Mouse (Mus musculus) olfactory bulb, adult 2 months (tissue): ENCODE measurements around the gene Man2a1. TPM values are rescaled to one million over a fixed set of nuclear protein-coding genes. Genes with fewer than 3 reads are reported as not detected.

Experiments used
- H3K27ac ChIP-seq: fragments of 200-500 bp; 2 replicates; pipeline ENCODE4 v1.5.1; 2012; ENCODE audit warnings: low read depth, low read length; ENCODE audit not compliant: insufficient read depth
- H3K4me1 ChIP-seq: fragments of 200-500 bp; 2 replicates; pipeline ENCODE4 v1.6.1; 2012; ENCODE audit warnings: low read length; ENCODE audit not compliant: control insufficient read depth, insufficient read depth
- H3K4me3 ChIP-seq: fragments of 200-500 bp; 2 replicates; pipeline ENCODE4 v1.5.1; 2012; ENCODE audit warnings: mild to moderate bottlenecking, low read depth, low read length, moderate library complexity; ENCODE audit not compliant: insufficient read depth
- CTCF ChIP-seq: fragments of 200-500 bp; IDR thresholded peaks from 2 replicates; pipeline ENCODE4 v1.5.1; 2012; ENCODE audit warnings: low read depth, mild to moderate bottlenecking, low read length, moderate library complexity; ENCODE audit not compliant: insufficient read depth
- POLR2A ChIP-seq: fragments of 200-500 bp; IDR thresholded peaks from 2 replicates; pipeline ENCODE4 v1.6.1; 2012; ENCODE audit warnings: mild to moderate bottlenecking, low read depth, low read length, moderate library complexity; ENCODE audit not compliant: insufficient read depth
- WGBS: fragments of 180-500 bp; shearing (Covaris S2); methylation state at CpG from one replicate; pipeline ENCODE4 v1.1.7; 2018; 5-methylcytosine and 5-hydroxymethylcytosine counted together
- polyA plus RNA-seq: library from polyadenylated mRNA; stranded (reverse); fragments of >200 nt; gene quantifications from 2 replicates; pipeline ENCODE4 v1.2.4, GENCODE M21; 2012; ENCODE audit warnings: low replicate concordance; ENCODE audit not compliant: missing spikeins, insufficient read depth, insufficient read length

Man2a1 gene
- polyA plus RNA-seq, 1 experiment = not detected

DNA sequence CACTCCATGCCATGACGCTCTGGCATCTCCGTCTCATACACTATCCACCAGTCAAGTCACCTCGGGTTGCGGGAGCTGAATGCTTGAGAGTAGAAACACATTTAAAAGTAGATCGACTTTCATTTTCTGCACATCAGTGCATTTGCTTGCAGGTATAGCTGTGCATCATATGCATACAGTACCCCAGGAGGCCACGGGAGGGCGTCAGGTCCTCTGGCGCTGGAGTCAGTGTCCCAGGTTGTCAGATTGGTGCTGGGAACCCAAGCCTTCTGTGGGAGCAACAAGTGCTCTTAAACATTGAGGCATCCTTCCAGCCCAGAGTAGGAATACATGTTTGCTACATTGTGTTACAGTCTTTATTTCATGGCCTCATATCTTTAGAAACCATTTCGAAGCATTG, 2.8 kb upstream of the Man2a1 start:
- no peak overlapping the region for H3K27ac ChIP-seq
- peaks cover 3% of the 10 kb centered on the region; the same call in 1 of the 2 replicates for H3K4me1 ChIP-seq
- TF ChIP-seq CTCF (no peak), POLR2A (no peak)
- 95% methylated on average over 9 of the region's 9 CpGs for WGBS
- no peak overlapping the region for H3K4me3 ChIP-seq

DNA sequence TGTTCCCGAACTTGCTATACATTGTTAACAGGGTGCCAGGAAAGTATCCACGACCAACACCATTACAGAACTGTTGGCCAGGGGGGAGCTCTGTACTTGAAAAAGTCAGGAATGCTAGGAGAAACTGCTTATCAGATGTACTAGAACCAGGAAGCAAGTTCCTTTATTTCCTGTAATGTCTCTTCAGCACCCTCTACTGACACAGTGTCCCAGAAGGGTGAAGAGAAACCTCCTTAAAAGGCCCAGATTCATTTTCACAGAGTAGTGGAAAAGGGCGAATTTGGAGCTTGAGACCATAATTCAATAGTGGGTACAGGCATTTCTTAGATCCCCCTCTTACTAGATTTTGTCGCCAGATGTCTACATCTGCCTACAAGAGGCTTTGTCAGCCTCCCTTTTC, 620 bp upstream of the Man2a1 start:
- H3K27ac ChIP-seq = peak overlapping the region; percentile 90
- no peak for TF ChIP-seq POLR2A
- no peak for TF ChIP-seq CTCF

DNA sequence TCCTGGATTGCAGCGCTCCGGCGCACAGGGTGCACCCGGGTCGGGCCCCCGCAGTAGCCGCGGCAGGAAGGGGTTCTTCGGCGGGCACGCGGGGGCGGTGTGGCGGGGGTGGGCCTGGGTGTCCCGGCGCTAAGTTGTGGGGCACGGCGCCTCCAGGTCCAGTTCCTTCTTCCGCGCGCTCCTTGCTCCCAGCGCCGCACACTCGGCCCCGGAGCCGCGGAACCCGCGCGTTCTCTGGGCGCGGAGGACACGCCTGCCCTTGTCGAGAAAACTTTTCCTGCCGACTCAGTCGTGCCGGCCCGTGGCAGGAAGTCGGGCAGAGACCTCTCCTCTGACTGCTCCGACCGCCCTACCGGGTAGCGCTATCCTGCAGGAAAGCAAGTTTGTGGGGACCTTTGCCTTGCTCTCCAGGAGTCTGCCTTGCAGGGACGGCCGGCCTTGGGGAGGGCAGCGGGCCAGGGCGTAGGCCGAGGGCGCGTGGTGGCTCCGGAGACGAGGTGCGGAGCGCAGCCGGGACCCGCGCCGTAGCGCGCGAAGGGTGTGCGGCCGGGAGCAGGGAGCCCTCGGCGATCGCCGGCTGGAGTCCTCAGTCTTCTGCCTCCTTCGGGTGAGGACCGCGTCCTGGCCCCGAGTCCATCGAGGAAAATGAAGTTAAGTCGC, 685 bp downstream of the Man2a1 start:
- no peak overlapping the region for H3K27ac ChIP-seq
- H3K4me3 ChIP-seq = peak overlapping the region; percentile 87
- no peak for TF ChIP-seq POLR2A
- peaks cover 7% of the 10 kb centered on the region for H3K4me1 ChIP-seq
- WGBS = under 1% methylated on average over 68 of the region's 73 CpGs

More for the DNA sequence above, 620 bp upstream of the Man2a1 start:
- WGBS = 25% methylated on average over 4 of the region's 4 CpGs
- H3K4me1 ChIP-seq = peaks cover 7% of the 10 kb centered on the region
- H3K4me3 ChIP-seq = peak overlapping the region; percentile 87

DNA sequence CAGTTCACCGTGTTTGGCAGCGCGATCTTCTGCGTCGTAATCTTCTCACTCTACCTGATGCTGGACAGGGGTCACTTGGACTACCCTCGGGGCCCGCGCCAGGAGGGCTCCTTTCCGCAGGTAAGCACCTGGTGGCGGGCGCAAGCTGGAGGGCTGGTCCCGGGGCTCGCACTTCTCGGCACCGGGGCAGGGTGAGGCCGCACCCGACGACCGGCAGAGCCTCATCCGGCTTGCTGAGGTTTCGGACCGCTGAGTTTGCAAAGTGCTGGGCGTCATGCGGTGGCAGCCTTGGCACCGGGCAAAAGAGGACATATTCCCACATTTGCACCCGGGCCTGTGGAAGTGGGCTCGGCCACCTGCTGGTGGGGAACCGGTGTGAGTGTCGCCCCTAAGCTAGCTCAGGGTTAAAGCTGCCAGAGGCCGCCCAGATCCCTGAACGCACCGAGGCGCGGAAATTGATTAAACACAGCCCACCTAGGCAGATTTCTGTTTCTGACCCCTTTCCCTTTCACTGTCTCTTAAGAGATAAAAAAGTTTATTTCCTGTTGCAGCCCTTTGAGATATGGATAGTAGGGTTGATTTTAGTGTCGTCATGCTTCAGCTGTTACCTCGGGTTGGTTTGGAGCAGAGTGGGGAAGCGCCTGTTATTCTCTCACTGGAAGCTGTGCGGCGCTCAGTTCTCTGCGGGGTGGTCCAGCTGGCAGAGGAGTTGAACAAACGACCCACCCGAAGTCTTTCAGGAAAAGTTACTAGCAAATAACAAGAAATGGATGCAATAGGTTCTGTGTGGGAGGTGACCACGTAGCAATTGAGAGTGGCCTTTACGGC, 1.4 kb downstream of the Man2a1 start:
- WGBS = 2% methylated on average over 44 of the region's 44 CpGs
- H3K4me3 ChIP-seq = peak overlapping the region; percentile 87
- TF ChIP-seq CTCF (no peak), POLR2A (no peak)
- H3K4me1 ChIP-seq = peaks cover 7% of the 10 kb centered on the region
- H3K27ac ChIP-seq = no peak overlapping the region

DNA sequence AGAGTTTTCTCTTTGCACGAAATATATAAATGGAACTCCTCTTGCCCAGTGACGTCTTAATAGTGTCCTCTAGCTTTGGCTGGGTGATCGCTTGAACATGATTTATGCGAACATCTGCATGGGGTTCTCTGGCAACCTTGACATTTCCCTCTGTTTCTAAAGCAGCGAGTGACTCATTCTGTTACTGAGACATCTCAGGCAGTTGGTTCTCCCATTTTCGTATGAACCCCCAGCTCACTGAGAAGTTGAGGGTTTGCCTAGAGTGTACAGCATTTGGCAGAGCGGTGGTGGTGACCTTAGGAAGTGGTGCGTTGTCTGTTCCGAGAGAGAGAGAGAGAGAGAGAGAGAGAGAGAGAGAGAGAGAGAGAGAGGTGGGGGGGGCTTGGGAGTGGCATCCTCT, 2.6 kb downstream of the Man2a1 start:
- H3K27ac ChIP-seq = no peak overlapping the region

DNA sequence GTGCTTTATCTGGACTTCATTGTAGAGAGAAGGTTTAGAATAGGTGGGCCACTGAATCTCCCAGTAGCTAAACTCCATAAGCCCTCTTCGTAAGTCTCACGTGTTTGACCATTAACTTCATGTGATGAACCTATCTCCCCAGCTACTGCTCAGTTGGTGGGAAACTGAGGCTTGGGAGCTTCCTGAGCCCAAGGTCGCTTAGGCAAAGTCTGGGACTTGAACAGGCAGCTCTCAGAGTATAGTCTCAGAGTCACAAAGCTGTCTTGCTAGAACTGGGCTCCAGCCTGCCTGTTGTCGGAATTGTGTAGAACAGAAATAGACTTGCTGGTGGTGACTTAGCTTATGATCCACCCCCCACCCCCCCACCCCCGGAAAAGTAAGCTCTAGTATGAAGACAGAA, 3.0 kb downstream of the Man2a1 start:
- WGBS = 72% methylated on average over 5 of the region's 5 CpGs
- peak overlapping the region; percentile 39 for H3K4me3 ChIP-seq
- TF ChIP-seq CTCF (no peak), POLR2A (no peak)
- no peak overlapping the region for H3K27ac ChIP-seq
- peaks cover 7% of the 10 kb centered on the region for H3K4me1 ChIP-seq

More for the DNA sequence above, 2.6 kb downstream of the Man2a1 start:
- WGBS = 45% methylated on average over 9 of the region's 9 CpGs
- no peak for TF ChIP-seq POLR2A
- no peak for TF ChIP-seq CTCF
- Histone ChIP-seq H3K4me1 (peaks cover 7% of the 10 kb centered on the region), H3K4me3 (peak overlapping the region; percentile 39)

DNA sequence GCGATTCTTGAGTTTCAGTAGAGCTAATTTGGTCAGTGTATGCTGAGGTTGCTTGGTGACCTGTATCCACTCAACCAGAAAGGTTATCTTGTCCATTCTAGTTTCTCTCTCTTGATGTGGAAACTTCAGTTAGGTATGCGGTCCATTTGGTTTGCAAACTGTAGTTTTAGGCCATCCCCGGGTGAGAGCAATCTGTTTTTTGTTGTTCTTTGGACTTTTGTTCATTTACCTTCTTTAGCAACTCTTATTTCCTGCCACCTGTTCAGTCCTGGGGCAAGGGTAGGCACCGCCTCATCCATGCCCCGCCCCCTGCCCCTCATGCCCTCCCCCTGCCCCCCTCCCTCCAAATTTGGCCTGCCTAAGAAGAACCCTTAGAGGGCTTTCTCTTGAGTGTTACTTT, 3.6 kb downstream of the Man2a1 start:
- TF ChIP-seq CTCF (no peak), POLR2A (no peak)
- Histone ChIP-seq H3K4me1 (peaks cover 7% of the 10 kb centered on the region), H3K27ac (no peak overlapping the region), H3K4me3 (no peak overlapping the region)
- 86% methylated on average over 5 of the region's 5 CpGs for WGBS

DNA sequence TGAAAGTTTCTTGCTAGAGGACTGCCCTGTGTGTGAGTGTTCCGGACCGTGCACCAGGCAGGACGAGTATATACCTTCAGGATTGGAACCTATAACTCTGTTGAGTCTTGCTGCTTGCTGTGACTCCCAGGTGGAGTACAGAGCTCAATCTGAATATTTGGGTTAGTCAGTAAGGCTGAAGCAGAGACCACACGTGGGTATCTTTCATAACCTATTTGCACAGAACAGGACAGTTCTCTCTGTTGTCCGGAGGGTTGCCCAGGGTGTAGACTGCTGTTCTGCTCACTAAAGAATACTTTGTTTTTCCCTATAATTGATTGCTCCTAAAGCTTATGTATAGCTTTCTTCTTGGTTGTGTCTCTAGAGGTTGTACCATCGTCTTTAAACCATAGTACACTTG, 7.7 kb downstream of the Man2a1 start:
- no peak overlapping the region for H3K27ac ChIP-seq
- no peak overlapping the region for H3K4me3 ChIP-seq
- peaks cover 4% of the 10 kb centered on the region for H3K4me1 ChIP-seq
- no peak for TF ChIP-seq POLR2A
- TF ChIP-seq CTCF = no peak
- WGBS = 95% methylated on average over 6 of the region's 6 CpGs

DNA sequence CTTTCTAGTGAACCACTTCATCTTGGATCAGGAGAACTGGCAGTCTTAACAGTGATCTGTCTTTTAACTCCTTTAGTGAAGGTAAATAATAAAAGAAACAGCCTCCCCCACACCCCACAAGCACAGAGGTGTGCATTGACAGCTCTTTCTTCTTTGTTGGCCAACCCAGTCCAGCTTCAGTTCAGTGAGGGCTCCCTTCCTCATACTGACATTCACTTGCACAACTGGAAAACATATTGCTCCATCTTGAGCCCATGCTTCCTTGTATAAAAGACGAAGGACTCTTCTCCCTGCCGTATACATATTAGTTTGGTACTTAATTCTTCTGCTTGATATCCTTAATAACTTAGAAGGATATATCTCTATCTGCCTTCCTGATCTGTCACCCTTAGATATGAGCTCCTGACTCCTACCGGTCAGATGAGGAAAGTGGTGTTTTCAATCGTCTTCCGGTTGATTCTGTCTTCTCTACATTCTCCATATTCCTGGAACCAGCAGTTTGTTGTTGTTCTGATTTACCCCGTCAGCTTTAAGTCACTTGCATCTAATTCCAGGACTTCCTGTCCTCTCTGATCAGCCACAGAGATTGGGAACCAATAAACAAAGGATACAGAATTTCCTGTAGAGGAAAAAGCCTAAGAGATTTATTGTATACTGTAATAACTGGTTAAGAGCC, 8.5 kb downstream of the Man2a1 start:
- H3K4me1 ChIP-seq = 0 out of 2 replicates have a peak, but pooled peaks cover 2% of the 10 kb centered on the region
- no peak overlapping the region for H3K27ac ChIP-seq
- WGBS = 89% methylated on average over 6 of the region's 6 CpGs
- TF ChIP-seq POLR2A (no peak), CTCF (no peak)
- H3K4me3 ChIP-seq = no peak overlapping the region
